Mouse (Mus musculus): Measurements from ENCODE around the gene Reck. TPM values are rescaled to one million over a fixed set of nuclear protein-coding genes. Genes with fewer than 3 reads are reported as not detected.
A peak's percentile ranks its signal among the peaks of the same experiment; 100 is the strongest.

The Reck gene
- polyA plus RNA-seq, 1 experiment, result 43.8 TPM

DNA sequence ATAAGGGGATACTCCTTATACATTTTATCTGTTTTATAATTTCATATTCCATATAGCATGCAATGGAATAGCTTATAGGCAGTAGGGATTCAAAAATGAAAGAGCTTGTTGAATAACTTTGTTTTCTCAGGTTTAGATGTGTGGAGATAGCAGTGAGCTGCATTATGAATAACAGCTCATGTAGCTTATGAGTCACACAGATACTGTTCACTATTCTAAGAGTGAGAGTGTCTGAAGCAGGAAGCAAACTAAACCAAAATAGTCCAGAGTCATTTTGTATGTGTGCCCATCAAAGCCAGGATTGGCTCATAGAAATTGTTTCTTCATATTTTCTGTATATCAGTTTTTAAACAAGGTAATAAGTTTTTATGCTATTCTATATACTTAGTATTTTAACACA is 21.9 kb downstream of the Reck start:
- Histone ChIP-seq H3K4me3 (replicated peaks; ENCODE audit: extremely low read depth, low read depth, low read length) (no peak overlapping the region), H3K4me1 (ENCODE audit: control insufficient read depth, insufficient read depth, low read length) (peaks cover 3% of the 10 kb centered on the region; the same call in 1 of the 2 replicates)
- DNase-seq, result no peak
- TF ChIP-seq POLR2A (IDR thresholded peaks at IDR 0.05; ENCODE audit: borderline replicate concordance, extremely low read depth, low read depth, low read length) (no peak), CTCF (IDR thresholded peaks at IDR 0.05; ENCODE audit: insufficient read depth, low read length) (no peak)

DNA sequence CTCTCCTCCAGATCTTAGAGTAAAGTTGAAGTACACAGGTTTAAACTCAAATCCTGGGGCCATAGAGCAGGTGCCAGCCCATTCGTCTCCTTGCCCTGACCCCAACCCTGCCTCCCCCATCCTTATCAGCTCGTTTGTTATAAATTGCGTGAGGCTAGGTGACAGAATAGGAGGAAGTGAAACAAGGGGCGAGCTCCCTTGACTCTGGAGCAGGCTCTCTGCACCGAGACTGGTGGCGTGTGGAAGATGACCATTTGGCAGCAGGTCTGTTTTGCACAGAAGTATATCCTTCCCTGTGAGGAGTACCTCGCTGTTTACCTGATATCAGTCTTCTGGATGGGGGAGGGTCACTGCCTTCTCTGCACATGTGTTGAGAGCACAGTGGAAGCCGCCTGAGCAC is 23.9 kb downstream of the Reck start:
- no peak for DNase-seq
- 45% methylated on average over 8 of the region's 8 CpGs for WGBS
- Histone ChIP-seq H3K4me3 (replicated peaks; ENCODE audit: extremely low read depth, low read depth, low read length) (no peak overlapping the region), H3K4me1 (ENCODE audit: control insufficient read depth, insufficient read depth, low read length) (peaks cover 3% of the 10 kb centered on the region; the same call in 1 of the 2 replicates)
- no peak for TF ChIP-seq POLR2A (IDR thresholded peaks at IDR 0.05; ENCODE audit: borderline replicate concordance, extremely low read depth, low read depth, low read length)
- no peak for TF ChIP-seq CTCF (IDR thresholded peaks at IDR 0.05; ENCODE audit: insufficient read depth, low read length)

DNA sequence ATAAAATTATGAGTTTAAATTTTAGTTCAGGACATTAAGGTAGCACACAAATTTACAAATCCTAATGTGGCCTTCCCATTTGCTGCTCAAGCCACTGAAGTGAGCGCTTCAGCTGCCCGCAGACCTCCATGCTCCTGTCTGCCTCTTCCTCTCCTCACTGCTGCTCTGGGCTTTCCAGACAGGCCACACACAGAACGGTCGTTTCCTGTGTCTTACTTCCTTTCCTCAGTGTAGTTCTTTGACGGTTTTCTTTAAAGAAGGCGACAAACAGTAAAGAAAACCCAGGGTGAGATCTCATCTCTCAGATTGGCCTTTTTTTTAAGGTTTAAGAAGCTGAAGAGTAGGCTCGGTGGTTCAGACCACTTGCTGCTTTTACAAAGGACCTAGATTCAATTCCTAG is 28.4 kb downstream of the Reck start:
- no peak for DNase-seq
- no peak overlapping the region for H3K4me3 ChIP-seq (replicated peaks; ENCODE audit: extremely low read depth, low read depth, low read length)
- no peaks in the 10 kb centered on the region; the same call in 1 of the 2 replicates for H3K4me1 ChIP-seq (ENCODE audit: control insufficient read depth, insufficient read depth, low read length)
- TF ChIP-seq POLR2A (IDR thresholded peaks at IDR 0.05; ENCODE audit: borderline replicate concordance, extremely low read depth, low read depth, low read length), result no peak
- TF ChIP-seq CTCF (IDR thresholded peaks at IDR 0.05; ENCODE audit: insufficient read depth, low read length), result no peak
- 53% methylated on average over 7 of the region's 7 CpGs for WGBS

DNA sequence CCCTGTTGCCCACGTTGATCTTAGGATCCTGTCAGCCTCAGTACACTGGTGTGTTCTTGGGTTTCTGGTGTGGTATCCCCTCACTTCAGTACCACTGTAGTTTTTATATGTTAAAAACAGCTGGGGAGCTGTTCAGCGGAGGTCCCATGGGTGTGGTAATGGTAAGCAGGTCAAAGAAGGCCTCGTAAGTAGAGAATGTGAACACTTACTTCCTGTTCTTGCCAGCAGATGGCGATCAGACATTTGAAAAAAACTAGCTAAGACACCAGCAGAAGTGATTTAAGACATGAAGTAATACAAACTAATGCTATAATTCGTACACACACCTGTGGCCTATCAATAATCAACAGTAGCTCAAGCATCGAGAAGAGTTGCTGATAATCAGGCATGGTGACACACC is 31.1 kb downstream of the Reck start:
- TF ChIP-seq CTCF (IDR thresholded peaks at IDR 0.05; ENCODE audit: insufficient read depth, low read length) (peak; percentile 45; the same call in 1 of the 2 replicates), POLR2A (IDR thresholded peaks at IDR 0.05; ENCODE audit: borderline replicate concordance, extremely low read depth, low read depth, low read length) (no peak)
- 20% methylated on average over 6 of the region's 6 CpGs for WGBS
- Histone ChIP-seq H3K4me1 (ENCODE audit: control insufficient read depth, insufficient read depth, low read length) (no peaks in the 10 kb centered on the region; the same call in 1 of the 2 replicates), H3K4me3 (replicated peaks; ENCODE audit: extremely low read depth, low read depth, low read length) (no peak overlapping the region)
- peak; percentile 38 for DNase-seq

GRCm38 (mm10) chr4:43918221-43918620 is 42.9 kb downstream of the Reck start:
- TF ChIP-seq CTCF (IDR thresholded peaks at IDR 0.05; ENCODE audit: insufficient read depth, low read length) (no peak), POLR2A (IDR thresholded peaks at IDR 0.05; ENCODE audit: borderline replicate concordance, extremely low read depth, low read depth, low read length) (no peak)
- Histone ChIP-seq H3K4me3 (replicated peaks; ENCODE audit: extremely low read depth, low read depth, low read length) (no peak overlapping the region), H3K4me1 (ENCODE audit: control insufficient read depth, insufficient read depth, low read length) (no peaks in the 10 kb centered on the region)
- no peak for DNase-seq
- 80% methylated on average over 5 of the region's 5 CpGs for WGBS

DNA sequence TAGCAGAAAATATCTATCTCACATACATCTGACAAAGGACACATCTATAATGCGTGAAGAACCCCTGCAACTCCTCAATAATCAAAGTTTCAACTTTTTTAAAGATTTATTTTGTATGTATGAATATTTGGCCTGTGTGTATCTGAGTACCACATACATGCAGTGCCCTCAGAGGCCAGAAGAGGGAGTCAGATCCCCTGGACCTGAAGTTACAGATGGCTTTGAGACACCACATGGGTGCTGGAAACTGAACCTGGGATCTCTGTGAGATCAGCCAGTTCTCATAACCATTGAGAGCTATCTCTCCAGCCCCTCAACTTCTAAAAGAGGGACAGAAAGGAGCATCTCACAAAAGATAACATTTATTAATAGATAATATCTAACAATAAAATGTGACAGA is 45.3 kb downstream of the Reck start:
- whole genome bisulfite sequencing, result 98% methylated on average over 1 of the region's 1 CpGs
- TF ChIP-seq CTCF (IDR thresholded peaks at IDR 0.05; ENCODE audit: insufficient read depth, low read length), result no peak
- no peak for TF ChIP-seq POLR2A (IDR thresholded peaks at IDR 0.05; ENCODE audit: borderline replicate concordance, extremely low read depth, low read depth, low read length)

DNA sequence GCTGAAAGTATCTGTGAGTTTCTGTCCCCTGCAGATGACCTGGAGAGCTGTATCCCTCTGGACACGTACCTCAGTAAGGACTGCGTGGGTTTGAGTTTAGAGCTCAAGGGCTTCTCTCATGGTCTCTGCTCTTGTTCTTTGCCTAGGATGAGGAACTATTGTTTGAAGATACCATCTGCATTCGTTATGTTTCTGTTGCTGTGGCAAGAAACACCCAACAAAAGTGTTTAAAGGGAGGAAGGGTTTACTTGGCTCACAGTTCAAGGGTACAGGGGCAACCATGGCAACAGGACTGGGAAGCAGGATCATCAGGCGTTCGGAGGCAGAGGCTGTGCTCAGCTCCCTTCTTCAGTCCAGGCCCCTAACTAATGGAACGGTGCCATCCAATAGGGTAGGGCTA is 49.8 kb downstream of the Reck start:
- Histone ChIP-seq H3K4me3 (replicated peaks; ENCODE audit: extremely low read depth, low read depth, low read length) (no peak overlapping the region), H3K4me1 (ENCODE audit: control insufficient read depth, insufficient read depth, low read length) (no peaks in the 10 kb centered on the region)
- no peak for TF ChIP-seq CTCF (IDR thresholded peaks at IDR 0.05; ENCODE audit: insufficient read depth, low read length)
- no peak for TF ChIP-seq POLR2A (IDR thresholded peaks at IDR 0.05; ENCODE audit: borderline replicate concordance, extremely low read depth, low read depth, low read length)
- WGBS, result 86% methylated on average over 6 of the region's 6 CpGs
- DNase-seq, result no peak

More for the DNA sequence above, 45.3 kb downstream of the Reck start:
- Histone ChIP-seq H3K4me3 (replicated peaks; ENCODE audit: extremely low read depth, low read depth, low read length) (no peak overlapping the region), H3K4me1 (ENCODE audit: control insufficient read depth, insufficient read depth, low read length) (no peaks in the 10 kb centered on the region)
- no peak for DNase-seq

DNA sequence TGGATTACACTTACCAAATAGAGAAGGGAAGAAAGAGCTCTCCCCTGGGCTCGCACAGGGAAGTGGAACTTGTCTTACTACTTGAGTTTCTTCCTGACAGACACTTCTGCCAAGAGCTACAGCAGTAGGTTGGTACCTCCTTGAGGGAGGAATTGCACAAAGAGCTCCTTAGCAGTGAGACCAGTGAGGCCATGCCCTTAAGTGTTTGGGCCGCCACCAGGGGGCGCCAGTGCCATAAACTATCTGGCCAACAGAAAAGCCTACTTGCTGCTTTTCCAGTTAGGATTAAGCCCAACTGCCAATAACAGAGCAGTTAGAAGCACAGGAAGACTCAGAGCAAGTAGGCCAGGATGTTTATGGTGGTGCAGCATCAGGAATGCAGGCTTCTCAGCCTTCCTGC is 50.4 kb downstream of the Reck start:
- H3K4me1 ChIP-seq (ENCODE audit: control insufficient read depth, insufficient read depth, low read length), result no peaks in the 10 kb centered on the region
- H3K4me3 ChIP-seq (replicated peaks; ENCODE audit: extremely low read depth, low read depth, low read length), result no peak overlapping the region
- TF ChIP-seq CTCF (IDR thresholded peaks at IDR 0.05; ENCODE audit: insufficient read depth, low read length) (peak; percentile 82), POLR2A (IDR thresholded peaks at IDR 0.05; ENCODE audit: borderline replicate concordance, extremely low read depth, low read depth, low read length) (no peak)
- DNase-seq, result peak; percentile 83
- 6% methylated on average over 3 of the region's 3 CpGs for WGBS

GRCm38 (mm10) chr4:43927826-43928225 is 52.5 kb downstream of the Reck start:
- TF ChIP-seq POLR2A (IDR thresholded peaks at IDR 0.05; ENCODE audit: borderline replicate concordance, extremely low read depth, low read depth, low read length) (no peak), CTCF (IDR thresholded peaks at IDR 0.05; ENCODE audit: insufficient read depth, low read length) (0 out of 2 replicates have a peak, but pooled peaks have one; percentile 9)
- 95% methylated on average over 3 of the region's 3 CpGs for WGBS
- H3K4me3 ChIP-seq (replicated peaks; ENCODE audit: extremely low read depth, low read depth, low read length), result no peak overlapping the region
- H3K4me1 ChIP-seq (ENCODE audit: control insufficient read depth, insufficient read depth, low read length), result no peaks in the 10 kb centered on the region
- no peak for DNase-seq

DNA sequence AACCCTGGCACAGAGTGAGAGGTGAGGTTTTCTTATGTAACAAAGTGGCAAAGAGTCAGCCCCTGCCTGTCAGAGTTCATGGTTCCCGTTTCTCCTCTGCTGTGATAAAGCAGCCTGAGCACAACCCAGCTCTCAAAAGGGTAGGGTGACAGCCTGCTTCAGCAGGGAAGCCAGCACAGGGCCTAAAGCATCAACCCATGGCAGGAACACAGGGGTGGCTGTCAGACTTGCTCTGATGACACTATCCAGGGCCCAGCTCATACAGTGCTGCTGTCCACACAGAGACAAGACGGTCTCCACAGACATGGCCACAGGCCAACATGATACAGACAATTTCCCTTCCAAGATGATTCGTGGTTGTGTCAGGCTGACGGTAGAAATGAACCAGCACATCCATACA is 56.5 kb downstream of the Reck start:
- 61% methylated on average over 4 of the region's 4 CpGs for WGBS
- DNase-seq, result no peak
- Histone ChIP-seq H3K4me3 (replicated peaks; ENCODE audit: extremely low read depth, low read depth, low read length) (no peak overlapping the region), H3K4me1 (ENCODE audit: control insufficient read depth, insufficient read depth, low read length) (0 out of 2 replicates have a peak, but pooled peaks cover under 1% of the 10 kb centered on the region)
- no peak for TF ChIP-seq CTCF (IDR thresholded peaks at IDR 0.05; ENCODE audit: insufficient read depth, low read length)
- TF ChIP-seq POLR2A (IDR thresholded peaks at IDR 0.05; ENCODE audit: borderline replicate concordance, extremely low read depth, low read depth, low read length), result no peak

Data from lung, adult 2 months (tissue).